Mouse (Mus musculus) inflammation-experienced regulatory T-cells, adult 16 weeks (primary cell): ENCODE measurements around the gene Tnfsf4. TPM values are rescaled to one million over a fixed set of nuclear protein-coding genes. Genes with fewer than 3 reads are reported as not detected.

ENCODE experiments used
- polyA plus RNA-seq: library from polyadenylated mRNA; unstranded; fragments of 100-300 nt; shearing (Covaris generic); gene quantifications from one replicate; pipeline ENCODE4 v1.2.1, GENCODE M21; 2017

Tnfsf4 gene
- polyA plus RNA-seq = 0.21 TPM

GRCm38 (mm10) chr1:161394931-161395459, at the start of gene Tnfsf4:
Gene Tnfsf4, plus strand, starts transcription at chr1:161395409.

Other genes with a start within 250 kb of the Tnfsf4 start
- gene Tex50, start 236.1 kb upstream of the Tnfsf4 start, polyA plus RNA-seq = not detected
- gene Prdx6, start 144.2 kb upstream of the Tnfsf4 start, polyA plus RNA-seq = 286 TPM
- not detected for gene Tnfsf18, start 99.2 kb downstream of the Tnfsf4 start, polyA plus RNA-seq